Mouse (Mus musculus): Measurements from ENCODE around the gene C330007P06Rik.
A peak's percentile ranks its signal among the peaks of the same experiment; 100 is the strongest.

C330007P06Rik gene

GRCm38 (mm10) chrX:36873765-36874164, at the start of gene C330007P06Rik, which contains the start of gene Ube2a:
C330007P06Rik (minus strand) TSS chrX:36874111.
Ube2a (plus strand) TSS chrX:36873900.
- DNase-seq = no peak

DNA sequence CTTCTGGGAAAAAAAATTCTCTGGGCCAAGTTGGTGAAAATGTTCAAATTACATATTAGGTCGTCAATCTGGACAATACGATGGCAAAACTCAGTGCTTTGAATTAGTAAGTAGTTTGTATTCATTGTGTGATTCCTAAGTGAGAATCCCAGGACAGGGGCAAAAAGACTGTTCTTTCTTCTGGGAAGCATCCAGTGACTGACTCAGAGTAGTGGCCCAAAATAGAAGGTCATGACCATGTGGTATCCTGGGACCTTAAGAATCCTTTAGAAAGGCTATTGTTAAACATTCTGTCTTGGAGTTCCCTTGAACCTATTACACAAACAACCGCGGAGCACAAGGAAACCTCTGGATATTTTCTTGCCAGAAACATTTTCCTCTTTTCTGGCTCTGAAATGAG, 47.4 kb upstream of the C330007P06Rik start:
- no peak for DNase-seq

DNA sequence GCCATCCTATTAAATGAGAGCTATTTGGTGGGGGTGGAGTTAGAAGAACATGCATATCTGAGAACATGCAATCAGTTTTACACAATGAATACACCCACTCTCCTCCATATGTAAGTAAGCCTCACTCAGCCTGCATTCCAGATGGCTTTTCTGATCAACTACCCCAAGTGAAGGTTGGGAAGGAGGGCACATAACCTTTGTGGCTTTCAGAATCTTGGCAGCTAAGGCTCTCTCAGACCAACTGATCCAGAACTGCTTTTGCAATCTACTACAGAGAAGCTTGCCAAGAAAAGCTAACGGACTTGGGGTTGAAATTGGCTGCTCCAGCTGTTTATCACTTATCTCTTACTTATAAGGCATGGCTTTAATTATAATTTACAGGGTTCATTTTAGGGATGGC, 43.8 kb upstream of the C330007P06Rik start:
- no peak for DNase-seq

DNA sequence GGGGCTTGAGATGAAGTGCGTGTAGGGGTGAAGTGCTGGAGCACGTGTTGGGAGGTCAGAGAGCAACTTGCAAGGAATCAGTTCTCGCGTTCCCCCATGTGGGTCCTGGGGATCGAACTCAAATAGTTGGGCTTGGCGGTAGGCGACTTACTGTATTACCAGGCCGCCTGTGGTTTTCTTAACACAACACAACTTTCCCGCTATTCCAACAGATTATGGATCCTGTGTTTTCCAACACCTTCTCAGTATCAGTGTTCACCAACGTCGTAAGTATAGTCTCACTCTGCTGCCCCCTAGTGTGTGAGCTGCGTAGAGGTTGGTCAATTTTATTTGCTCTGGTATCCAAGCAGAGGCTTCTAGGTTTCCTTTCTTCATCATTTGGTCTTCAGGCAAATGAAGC, 37.4 kb upstream of the C330007P06Rik start:
- DNase-seq = peak; percentile 76 to 79

- DNase-seq = peak; percentile 11 to 20
Measured at GRCm38 (mm10) chrX:36906539-36906938, 32.6 kb upstream of the C330007P06Rik start.

GRCm38 (mm10) chrX:36903115-36903768, 29.3 kb upstream of the C330007P06Rik start:
- DNase-seq = peak; percentile 93 to 95

DNA sequence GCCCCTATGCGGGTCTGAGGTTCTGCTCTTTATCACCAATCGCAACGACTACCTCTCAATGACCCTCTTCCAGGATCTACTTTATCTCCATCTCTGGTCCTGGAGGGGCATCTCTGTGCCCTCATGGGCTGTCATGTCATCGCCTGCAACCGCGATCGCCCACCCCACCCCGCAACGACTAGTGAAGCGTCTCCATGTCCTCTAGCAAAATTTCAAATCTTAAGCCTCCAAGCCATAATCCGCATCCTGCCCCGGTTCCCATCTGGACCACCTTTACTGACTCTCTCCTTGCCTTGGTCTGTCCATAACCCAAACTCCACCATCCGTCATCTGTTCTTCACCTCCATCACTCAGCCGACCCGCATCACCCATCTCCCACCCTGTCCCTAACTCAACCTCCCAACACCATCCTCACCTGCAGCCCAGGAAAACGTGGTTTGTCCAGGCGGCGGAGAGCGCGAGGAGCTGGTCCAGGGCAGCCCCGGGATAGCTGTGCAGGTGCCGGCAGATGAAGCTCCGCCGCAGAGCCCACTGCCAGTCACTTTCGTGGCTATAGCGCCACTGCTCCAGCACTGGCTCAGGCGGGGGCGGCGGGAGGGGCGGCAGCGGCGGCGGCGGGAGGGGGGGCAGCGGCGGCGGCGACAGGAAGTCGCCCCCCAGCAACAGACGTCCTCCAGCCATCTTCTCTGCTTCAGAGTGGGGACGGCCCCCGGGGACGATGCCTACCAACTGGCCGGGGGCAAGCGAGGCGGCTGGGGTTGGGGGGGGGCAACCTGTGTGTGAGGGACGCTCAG, 28.6 kb upstream of the C330007P06Rik start, which contains the start of gene Nkrf:
Gene Nkrf, minus strand, starts transcription at position 579 of the 794 bp plus-strand sequence.
- peak; percentile 69 to 72 for DNase-seq

- no peak for DNase-seq
Measured at GRCm38 (mm10) chrX:36901655-36902054, 27.7 kb upstream of the C330007P06Rik start.

- peak; percentile 15 to 43 for DNase-seq
Measured at GRCm38 (mm10) chrX:36898931-36899330, 25.0 kb upstream of the C330007P06Rik start.

DNA sequence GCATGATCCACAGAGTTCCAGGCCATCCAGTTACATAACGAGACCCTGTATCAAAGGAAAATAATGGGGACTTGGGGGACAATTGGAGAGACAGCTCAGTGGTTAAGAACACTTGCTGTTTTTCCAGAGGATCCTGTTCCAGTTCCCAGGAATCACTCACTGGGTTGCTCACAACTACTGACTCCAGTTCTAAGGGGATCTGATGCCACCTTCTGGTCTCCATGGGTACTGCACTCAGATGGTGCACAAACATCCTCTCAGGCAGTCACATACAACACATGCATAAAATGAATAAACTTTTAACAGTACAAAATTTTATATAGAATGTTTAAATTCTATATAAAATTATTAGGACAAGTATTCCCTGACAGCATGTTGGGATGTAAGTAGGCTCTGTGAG, 10.8 kb upstream of the C330007P06Rik start:
- DNase-seq = peak; percentile 20 to 43

DNA sequence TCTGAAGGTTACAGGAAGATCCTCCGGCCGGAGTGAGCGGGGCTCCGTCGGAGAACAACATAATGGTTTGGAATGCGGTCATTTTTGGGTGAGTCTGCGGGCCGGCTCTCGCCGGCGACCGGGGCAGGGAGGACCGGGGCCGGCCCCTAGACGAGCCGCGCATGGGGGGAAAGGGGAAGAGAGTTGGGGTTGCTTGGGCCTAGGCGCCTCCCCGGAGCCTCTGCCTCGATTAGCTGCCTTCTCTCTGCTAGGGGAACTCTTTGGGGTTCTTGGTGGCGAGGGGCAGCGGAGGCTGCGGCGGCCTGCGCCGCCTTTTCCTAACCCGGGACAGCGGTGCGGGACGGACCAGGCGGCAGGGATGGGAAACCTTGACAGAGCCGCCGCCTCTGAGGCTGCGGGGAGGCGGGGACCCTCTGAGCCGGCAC, 805 bp upstream of the C330007P06Rik start:
- DNase-seq = no peak

GRCm38 (mm10) chrX:36874178-36874696, 326 bp upstream of the C330007P06Rik start:
- DNase-seq = peak; percentile 94 to 96

DNA sequence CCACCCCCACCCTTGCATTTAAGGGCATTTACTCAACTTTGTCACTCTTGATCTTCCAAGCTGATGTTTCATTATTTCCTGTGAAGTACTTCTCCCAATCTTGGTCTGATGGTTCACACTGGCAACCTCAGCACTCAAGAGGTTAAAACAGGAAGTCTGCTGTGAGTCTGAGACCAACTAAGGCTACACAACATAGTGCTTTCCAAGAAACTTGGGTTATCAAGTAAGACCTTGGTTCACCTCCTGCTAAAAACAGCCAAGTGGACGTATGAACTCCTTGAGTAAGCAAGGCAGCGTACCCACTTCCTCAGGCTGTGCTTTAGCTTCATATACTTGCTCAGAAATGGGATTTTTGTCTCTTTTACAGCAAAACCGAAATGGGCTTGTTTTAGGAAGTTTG, 3.5 kb downstream of the C330007P06Rik start:
- no peak for DNase-seq

- DNase-seq = peak in 1 of 2 experiments; percentile 4
Measured at GRCm38 (mm10) chrX:36864609-36865328, 9.1 kb downstream of the C330007P06Rik start.

DNA sequence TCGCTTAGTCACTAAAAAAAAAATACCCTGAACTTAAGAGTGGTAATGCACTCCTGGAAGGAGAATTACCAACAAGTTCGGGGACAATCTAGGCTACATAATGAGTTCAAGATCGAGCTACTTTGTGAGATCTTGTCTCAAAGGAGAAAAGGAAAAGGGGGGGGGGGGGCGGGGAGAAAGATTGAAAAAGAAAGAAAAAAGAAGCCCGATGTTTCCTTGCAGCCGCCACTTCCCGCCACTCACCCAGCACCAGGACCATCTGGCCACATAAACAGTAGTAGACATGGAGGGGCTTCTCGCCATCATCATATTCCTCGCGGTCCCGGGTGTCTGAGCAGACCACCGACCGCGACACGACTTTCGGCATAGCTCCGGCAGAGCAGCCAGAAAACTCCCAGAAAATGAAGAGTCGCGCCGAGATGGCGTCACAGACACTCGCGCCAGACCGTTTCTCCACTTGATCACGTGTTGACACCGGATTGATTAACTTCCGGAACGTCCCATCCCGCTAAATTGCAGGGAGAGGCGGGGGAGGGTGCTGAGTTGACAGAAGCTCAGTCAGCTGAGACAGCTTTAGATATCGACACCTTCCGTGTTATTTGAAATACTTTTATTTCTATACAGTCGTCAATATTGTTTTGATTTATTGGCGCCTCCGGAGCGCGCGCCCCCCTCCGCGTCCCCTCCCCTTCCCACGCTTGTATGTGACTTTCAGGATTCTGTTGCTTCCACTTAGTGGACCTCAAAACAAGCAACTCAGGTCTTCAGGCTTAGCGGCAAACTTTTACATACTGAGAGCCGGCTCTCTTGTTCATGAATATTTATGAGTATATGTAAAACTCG, 9.9 kb downstream of the C330007P06Rik start:
- DNase-seq = peak; percentile 88 to 89

DNA sequence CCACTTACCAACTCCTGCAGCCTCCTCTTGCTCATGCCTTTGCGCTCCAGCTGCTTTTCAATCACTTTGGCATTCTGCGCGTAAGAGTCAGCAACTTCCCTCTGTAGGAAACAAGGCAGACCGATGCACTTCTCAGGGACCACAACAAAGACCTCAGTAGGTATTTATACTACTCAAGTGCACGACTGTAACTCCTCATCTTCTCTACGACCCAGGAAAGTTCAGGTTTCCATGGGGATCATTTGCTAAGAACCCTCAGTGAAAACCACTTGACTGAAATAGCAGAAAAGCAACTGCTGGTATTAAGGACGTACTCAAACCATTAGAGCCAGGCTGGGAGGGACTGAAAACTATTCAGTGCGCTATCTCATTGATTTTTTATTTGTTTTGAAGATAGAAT, 21.3 kb downstream of the C330007P06Rik start:
- no peak for DNase-seq

GRCm38 (mm10) chrX:36847152-36847551, 26.8 kb downstream of the C330007P06Rik start:
- no peak for DNase-seq

- peak; percentile 16 to 33 for DNase-seq
Measured at GRCm38 (mm10) chrX:36843346-36843990, 30.4 kb downstream of the C330007P06Rik start.

DNA sequence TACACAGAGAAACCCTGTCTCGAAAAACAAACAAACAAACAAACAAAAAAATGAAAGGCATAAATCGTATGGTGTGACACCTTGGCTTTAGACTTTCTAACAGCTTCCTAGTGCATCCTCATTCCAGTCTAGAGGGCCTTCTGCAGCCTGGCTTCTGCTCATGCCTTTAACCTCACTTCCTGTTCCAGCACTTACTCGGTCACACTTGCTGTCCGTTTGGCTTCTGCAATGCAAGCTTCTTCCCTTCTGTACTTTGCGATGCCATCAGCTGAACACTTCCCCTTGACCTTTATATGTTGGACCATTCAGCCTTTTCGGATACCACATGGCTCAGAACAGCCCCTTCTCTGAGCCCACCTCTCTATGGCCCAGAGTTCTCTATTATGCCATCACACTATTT, 32.2 kb downstream of the C330007P06Rik start:
- no peak for DNase-seq

- DNase-seq = peak; percentile 78 to 79
Measured at GRCm38 (mm10) chrX:36839391-36839790, 34.5 kb downstream of the C330007P06Rik start.

DNA sequence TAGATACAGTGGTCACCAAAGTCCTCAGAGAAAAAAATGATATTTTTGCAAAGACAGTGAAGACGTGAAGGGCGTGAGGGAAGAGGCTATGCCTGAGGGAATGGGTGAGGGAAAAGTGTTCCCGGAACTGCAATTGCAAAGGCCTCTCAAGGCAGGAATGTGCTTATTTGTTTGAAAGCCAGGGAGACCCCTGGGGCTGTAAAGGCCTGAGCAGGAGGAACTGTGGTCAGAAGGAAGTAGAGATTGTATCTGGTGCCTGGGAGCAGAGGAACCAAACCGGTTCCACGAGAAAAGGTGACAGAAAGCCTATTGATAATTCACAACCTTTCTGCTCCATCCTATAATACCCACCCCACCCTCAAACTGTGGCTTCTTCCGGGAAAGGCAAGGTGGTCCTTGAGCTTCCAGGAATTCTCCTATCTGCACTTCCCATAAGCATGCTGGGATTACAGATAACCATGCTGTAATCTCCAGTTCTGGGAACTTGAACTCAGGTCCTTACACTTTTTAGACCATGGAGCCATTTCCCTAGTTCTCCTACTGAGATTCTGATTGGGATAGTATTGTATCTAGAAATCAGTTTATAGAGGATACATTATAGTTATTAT, 36.7 kb downstream of the C330007P06Rik start:
- DNase-seq = no peak

All from cerebellum, postnatal 10 days (tissue).